Mouse (Mus musculus) adrenal gland, postnatal 14 days (tissue): Measurements from ENCODE around the gene Ccdc39. TPM values are rescaled to one million over a fixed set of nuclear protein-coding genes. Genes with fewer than 3 reads are reported as not detected.

Source experiments
- DNase-seq: peaks from one replicate; pipeline ENCODE4 v3.0.0; 2021; ENCODE audit warnings: mixed read lengths
- total RNA-seq: library from RNA; stranded (reverse); gene quantifications from 2 replicates; pipeline ENCODE4 v1.2.3, GENCODE M21; 2021

The Ccdc39 gene
- total RNA-seq, 1 experiment from 2014 or later, result 0.85 TPM

GRCm38 (mm10) chr3:33790975-33791374, 53.1 kb downstream of the Ccdc39 start:
- DNase-seq, result no peak

Other genes starting within 250 kb of the Ccdc39 start
- 44.0 and 53.1 TPM in 2 replicates for gene Ttc14, start 44.5 kb downstream of the Ccdc39 start, total RNA-seq
- 110 and 115 TPM in 2 replicates for gene Fxr1, start 175.6 kb upstream of the Ccdc39 start, total RNA-seq
- 116 and 129 TPM in 2 replicates for gene Dnajc19, start 237.0 kb upstream of the Ccdc39 start, total RNA-seq